Mouse (Mus musculus) midbrain, embryonic 15.5 days (tissue): Measurements from ENCODE around the gene Usp33. TPM values are rescaled to one million over a fixed set of nuclear protein-coding genes. Genes with fewer than 3 reads are reported as not detected.

Source experiments
- ATAC-seq: fragments of 200-750 bp; cut with Nextera tagmentation; replicated peaks from 2 replicates; pipeline ENCODE4 v1.8.0; 2017; ENCODE audit warnings: moderate TSS enrichment
- H3K27ac ChIP-seq: fragments of 300-500 bp; sonication (generic); 2 replicates; pipeline ENCODE4 v1.5.1; 2015; ENCODE audit warnings: mild to moderate bottlenecking, inconsistent platforms
- H3K27me3 ChIP-seq: fragments of 300-500 bp; sonication (generic); replicated peaks from 2 replicates; pipeline ENCODE4 v1.6.1; 2015; ENCODE audit warnings: inconsistent platforms
- H3K36me3 ChIP-seq: fragments of 300-500 bp; sonication (generic); replicated peaks from 2 replicates; pipeline ENCODE4 v1.6.1; 2015; ENCODE audit warnings: inconsistent platforms
- H3K4me1 ChIP-seq: fragments of 300-500 bp; sonication (generic); 2 replicates; pipeline ENCODE4 v1.6.1; 2015; ENCODE audit warnings: inconsistent platforms
- H3K4me2 ChIP-seq: fragments of 300-500 bp; sonication (generic); 2 replicates; pipeline ENCODE4 v1.6.1; 2015; ENCODE audit warnings: inconsistent platforms, mild to moderate bottlenecking, moderate library complexity
- H3K4me3 ChIP-seq: fragments of 300-500 bp; sonication (generic); 2 replicates; pipeline ENCODE4 v1.5.1; 2015; ENCODE audit warnings: mild to moderate bottlenecking, inconsistent platforms
- H3K9ac ChIP-seq: fragments of 300-500 bp; sonication (generic); 2 replicates; pipeline ENCODE4 v1.6.1; 2015; ENCODE audit warnings: mild to moderate bottlenecking, inconsistent platforms
- H3K9me3 ChIP-seq: fragments of 300-500 bp; sonication (generic); 2 replicates; pipeline ENCODE4 v1.6.1; 2016; ENCODE audit warnings: inconsistent platforms
- WGBS: fragments of 180-500 bp; shearing (Covaris S2); methylation state at CpG from one replicate; pipeline ENCODE4 v1.1.7; 2015; ENCODE audit warnings: mixed read lengths; 5-methylcytosine and 5-hydroxymethylcytosine counted together
- polyA plus RNA-seq: library from polyadenylated mRNA; unstranded; fragments of >200 nt; fragmentation: Nextera tagmentation; extraction: Ambion mirVana; gene quantifications from 2 replicates; pipeline ENCODE4 v1.2.1, GENCODE M21; 2015

Usp33 gene
- polyA plus RNA-seq, 1 experiment from 2014 or later = 92.8 TPM

- H3K4me2 ChIP-seq = no peak overlapping the region
- no peaks in the 10 kb centered on the region for H3K27me3 ChIP-seq
- H3K4me1 ChIP-seq = no peaks in the 10 kb centered on the region
- H3K9ac ChIP-seq = no peak overlapping the region
- H3K9me3 ChIP-seq = no peaks in the 10 kb centered on the region
- no peak overlapping the region for H3K4me3 ChIP-seq
- no peak overlapping the region for H3K27ac ChIP-seq
- WGBS = 93% methylated on average over 8 of the region's 8 CpGs
- ATAC-seq = no peak
- no peaks in the 10 kb centered on the region; the same call in 1 of the 2 replicates for H3K36me3 ChIP-seq
Observed at GRCm38 (mm10) chr3:152428925-152429324, 82.6 kb downstream of the Usp33 start.

- WGBS = 95% methylated on average over 7 of the region's 7 CpGs
- no peak overlapping the region for H3K9ac ChIP-seq
- H3K4me3 ChIP-seq = no peak overlapping the region
- no peaks in the 10 kb centered on the region; the same call in 1 of the 2 replicates for H3K36me3 ChIP-seq
- no peaks in the 10 kb centered on the region for H3K4me1 ChIP-seq
- no peak overlapping the region for H3K27ac ChIP-seq
- no peaks in the 10 kb centered on the region for H3K9me3 ChIP-seq
- no peaks in the 10 kb centered on the region for H3K27me3 ChIP-seq
- ATAC-seq = no peak
- H3K4me2 ChIP-seq = no peak overlapping the region
Observed at GRCm38 (mm10) chr3:152432677-152433076, 86.4 kb downstream of the Usp33 start.

- ATAC-seq = no peak
- H3K27me3 ChIP-seq = no peaks in the 10 kb centered on the region
- H3K4me3 ChIP-seq = no peak overlapping the region
- H3K27ac ChIP-seq = no peak overlapping the region
- H3K36me3 ChIP-seq = no peaks in the 10 kb centered on the region
- H3K4me1 ChIP-seq = no peaks in the 10 kb centered on the region
- no peaks in the 10 kb centered on the region for H3K9me3 ChIP-seq
- H3K9ac ChIP-seq = no peak overlapping the region
- H3K4me2 ChIP-seq = no peak overlapping the region
Observed at GRCm38 (mm10) chr3:152435590-152435989, 89.3 kb downstream of the Usp33 start.

GRCm38 (mm10) chr3:152438068-152438467, 91.8 kb downstream of the Usp33 start:
- no peak for ATAC-seq

GRCm38 (mm10) chr3:152442795-152443194, 96.5 kb downstream of the Usp33 start:
- Histone ChIP-seq H3K9me3 (no peaks in the 10 kb centered on the region), H3K36me3 (no peaks in the 10 kb centered on the region), H3K4me3 (no peak overlapping the region), H3K27me3 (no peaks in the 10 kb centered on the region), H3K27ac (no peak overlapping the region), H3K4me1 (no peaks in the 10 kb centered on the region), H3K4me2 (no peak overlapping the region), H3K9ac (no peak overlapping the region)
- 92% methylated on average over 4 of the region's 4 CpGs for WGBS
- no peak for ATAC-seq

More at GRCm38 (mm10) chr3:152438068-152438467, 91.8 kb downstream of the Usp33 start:
- H3K27me3 ChIP-seq = no peaks in the 10 kb centered on the region
- H3K9me3 ChIP-seq = no peaks in the 10 kb centered on the region
- WGBS = 96% methylated on average over 7 of the region's 7 CpGs
- no peak overlapping the region for H3K9ac ChIP-seq
- no peak overlapping the region for H3K4me3 ChIP-seq
- no peak overlapping the region for H3K27ac ChIP-seq
- H3K4me2 ChIP-seq = no peak overlapping the region
- H3K36me3 ChIP-seq = no peaks in the 10 kb centered on the region
- no peaks in the 10 kb centered on the region for H3K4me1 ChIP-seq

Other genes starting within 250 kb of the Usp33 start
- gene Gipc2, start 180.2 kb upstream of the Usp33 start, polyA plus RNA-seq = 7.8 and 12.3 TPM in 2 replicates
- 40.0 and 41.0 TPM in 2 replicates for gene Dnajb4, start 136.2 kb upstream of the Usp33 start, polyA plus RNA-seq
- gene Fubp1, start 136.1 kb upstream of the Usp33 start, polyA plus RNA-seq = 227 and 232 TPM in 2 replicates
- gene Nexn, start 80.1 kb upstream of the Usp33 start, polyA plus RNA-seq = 0.88 and 2.2 TPM in 2 replicates
- 19.1 and 21.7 TPM in 2 replicates for gene Miga1, start 6.1 kb upstream of the Usp33 start, polyA plus RNA-seq
- 31.3 and 32.9 TPM in 2 replicates for gene Zzz3, start 49.0 kb downstream of the Usp33 start, polyA plus RNA-seq